Mouse (Mus musculus) CH12.LX (cell line): ENCODE measurements around the gene Kctd7. TPM values are rescaled to one million over a fixed set of nuclear protein-coding genes. Genes with fewer than 3 reads are reported as not detected.
A peak's percentile ranks its signal among the peaks of the same experiment; 100 is the strongest.

Source experiments
- DNase-seq: peaks from one replicate; pipeline ENCODE4 v3.0.0-alpha.2; 2013; ENCODE audit errors: extremely low read depth
- H3K27ac ChIP-seq: 2 replicates; pipeline ENCODE4 v1.5.1; 2012; ENCODE audit warnings: low read depth, mild to moderate bottlenecking, control low read depth, moderate library complexity; ENCODE audit not compliant: insufficient read depth
- H3K27me3 ChIP-seq: replicated peaks from 2 replicates; pipeline ENCODE3; 2012; ENCODE audit warnings: inconsistent platforms
- H3K36me3 ChIP-seq, 2 experiments: replicated peaks in 1 of 2; 2 replicates each; pipeline versions ENCODE3 to v1.6.1; 2012; ENCODE audit warnings: inconsistent platforms in 1 of 2, low read length in 1 of 2, mild to moderate bottlenecking in 1 of 2, mixed read lengths in 1 of 2, moderate library complexity in 1 of 2; ENCODE audit not compliant: control insufficient read depth in 1 of 2, insufficient read depth in 1 of 2
- H3K4me1 ChIP-seq, 2 experiments: 2 replicates each; pipeline ENCODE4 v1.6.1; 2012; ENCODE audit warnings: inconsistent platforms in 1 of 2, moderate library complexity in 1 of 2; ENCODE audit not compliant: insufficient read depth in 2 of 2, control insufficient read depth in 1 of 2
- H3K4me2 ChIP-seq: 2 replicates; pipeline ENCODE4 v1.6.1; 2012; ENCODE audit warnings: low read depth, mild to moderate bottlenecking, control low read depth; ENCODE audit not compliant: poor library complexity, insufficient read depth, severe bottlenecking
- H3K4me3 ChIP-seq, 3 experiments: fragments of 150-350 bp in 1 of 3; sonication (generic) in 1 of 3; replicated peaks in 1 of 3; 2 replicates each; pipeline versions ENCODE3 to v1.5.1; 2011 to 2012; ENCODE audit warnings: low read depth in 2 of 3, low read length in 2 of 3, mild to moderate bottlenecking in 2 of 3, moderate library complexity in 2 of 3, control low read depth in 1 of 3, improper control_type of control experiment in 1 of 3, inconsistent platforms in 1 of 3, mixed read lengths in 1 of 3; ENCODE audit not compliant: poor library complexity in 1 of 3
- H3K79me2 ChIP-seq: replicated peaks from 2 replicates; pipeline ENCODE4 v1.6.1; 2012; ENCODE audit warnings: mild to moderate bottlenecking, moderate library complexity; ENCODE audit not compliant: control insufficient read depth, poor library complexity, insufficient read depth, severe bottlenecking; ENCODE audit errors: extremely low read depth
- H3K9ac ChIP-seq: 2 replicates; pipeline ENCODE4 v1.6.1; 2012; ENCODE audit warnings: low read depth, mild to moderate bottlenecking, control low read depth, moderate library complexity; ENCODE audit not compliant: insufficient read depth
- H3K9me3 ChIP-seq: replicated peaks from 2 replicates; pipeline ENCODE3; 2012; ENCODE audit warnings: low read length, inconsistent platforms, mixed read lengths
- BHLHE40 ChIP-seq: IDR thresholded peaks from 2 replicates; pipeline ENCODE4 v1.6.1; 2011; ENCODE audit warnings: mild to moderate bottlenecking, low read depth, low read length, improper control_type of control experiment
- CHD1 ChIP-seq: IDR thresholded peaks from 2 replicates; pipeline ENCODE4 v1.6.1; 2012; ENCODE audit warnings: low read depth, low read length, improper control_type of control experiment, inconsistent platforms
- CTCF ChIP-seq, 2 experiments: IDR thresholded peaks in 1 of 2; conservative IDR thresholded peaks in 1 of 2; 2 replicates each; pipeline ENCODE4 v1.5.1; 2011 to 2012; ENCODE audit warnings: low read depth in 2 of 2, low read length in 2 of 2, improper control_type of control experiment in 1 of 2, inconsistent platforms in 1 of 2, mild to moderate bottlenecking in 1 of 2, moderate library complexity in 1 of 2
- EP300 ChIP-seq: IDR thresholded peaks from 2 replicates; pipeline ENCODE4 v1.6.1; 2011; ENCODE audit warnings: low read length, improper control_type of control experiment
- HCFC1 ChIP-seq: IDR thresholded peaks from 2 replicates; pipeline ENCODE4 v1.6.1; 2012; ENCODE audit warnings: low read depth, mild to moderate bottlenecking, inconsistent platforms, low read length, improper control_type of control experiment
- IRF4 ChIP-seq: IDR thresholded peaks from 2 replicates; pipeline ENCODE4 v1.6.1; 2014; ENCODE audit warnings: low read depth, mild to moderate bottlenecking, inconsistent platforms, low read length, improper control_type of control experiment
- JUND ChIP-seq: conservative IDR thresholded peaks from 2 replicates; pipeline ENCODE4 v1.6.1; 2011; ENCODE audit warnings: low read depth, low read length, improper control_type of control experiment
- MAFK ChIP-seq: IDR thresholded peaks from 2 replicates; pipeline ENCODE4 v1.6.1; 2011; ENCODE audit warnings: low read length, improper control_type of control experiment; ENCODE audit not compliant: insufficient replicate concordance
- MEF2A ChIP-seq: IDR thresholded peaks from 2 replicates; pipeline ENCODE4 v1.6.1; 2014; ENCODE audit warnings: low read depth, mild to moderate bottlenecking, inconsistent platforms, low read length, improper control_type of control experiment, borderline replicate concordance
- MYC ChIP-seq: IDR thresholded peaks from 2 replicates; pipeline ENCODE4 v1.6.1; 2011; ENCODE audit warnings: low read depth, mild to moderate bottlenecking, improper control_type of control experiment, low read length
- PAX5 ChIP-seq: IDR thresholded peaks from 2 replicates; pipeline ENCODE4 v1.6.1; 2012; ENCODE audit warnings: low read length, inconsistent platforms, mixed read lengths
- POLR2A ChIP-seq: IDR thresholded peaks from 2 replicates; pipeline ENCODE4 v1.6.1; 2011; ENCODE audit warnings: low read depth, mild to moderate bottlenecking, improper control_type of control experiment, low read length
- POLR2AphosphoS2 ChIP-seq: IDR thresholded peaks from 2 replicates; pipeline ENCODE4 v1.6.1; 2011; ENCODE audit warnings: low read depth, low read length, improper control_type of control experiment
- RAD21 ChIP-seq: IDR thresholded peaks from 2 replicates; pipeline ENCODE4 v1.6.1; 2011; ENCODE audit warnings: low read depth, mild to moderate bottlenecking, low read length, improper control_type of control experiment, moderate library complexity
- SIN3A ChIP-seq: IDR thresholded peaks from 2 replicates; pipeline ENCODE4 v1.6.1; 2012; ENCODE audit warnings: low read length, improper control_type of control experiment, inconsistent platforms
- SMC3 ChIP-seq: IDR thresholded peaks from 2 replicates; pipeline ENCODE4 v1.6.1; 2011; ENCODE audit warnings: low read depth, low read length, improper control_type of control experiment
- ZC3H11A ChIP-seq: IDR thresholded peaks from 2 replicates; pipeline ENCODE4 v1.6.1; 2012; ENCODE audit warnings: low read depth, mild to moderate bottlenecking, inconsistent platforms, low read length, improper control_type of control experiment
- ZNF384 ChIP-seq: IDR thresholded peaks from 2 replicates; pipeline ENCODE4 v1.6.1; 2012; ENCODE audit warnings: low read depth, low read length, improper control_type of control experiment, inconsistent platforms
- dilution Hi-C: fragments of 300-500 bp; cut with MboI; formaldehyde crosslinking; loops from 2 replicates; pipeline ENCODE4 v1.14.3; 2020; ENCODE audit warnings: low sequenced_read_pairs; ENCODE audit not compliant: extremely low pct_unique_long_range_greater_than_20kb, extremely low pct_ligation_motif_present
- in situ Hi-C: fragments of 300-500 bp; cut with MboI; formaldehyde crosslinking; loops from 3 replicates; pipeline ENCODE4 v1.14.3; 2019; ENCODE audit warnings: low sequenced_read_pairs, low pct_ligation_motif_present, low pct_unique_long_range_greater_than_20kb, mixed read lengths
- polyA plus RNA-seq: library from polyadenylated mRNA; unstranded; fragments of >175 nt; gene quantifications from 2 replicates; pipeline ENCODE4 v1.2.1, GENCODE M21; 2012; ENCODE audit warnings: low read depth; ENCODE audit not compliant: insufficient read length
- total RNA-seq, 2 experiments: library from RNA; depleted of rRNA; stranded (reverse); fragments of 300-350 nt in 1 of 2; fragments of >200 nt in 1 of 2; gene quantifications; 2 replicates each; pipeline ENCODE4 v1.2.3; 2012 to 2014

Kctd7 gene
- total and polyA plus RNA-seq, 3 experiments = 2.8 to 4.3 (median 3.3) TPM

- Histone ChIP-seq H3K36me3 (peaks cover 12 to 43% of the 10 kb centered on the region in 2 experiments), H3K79me2 (no peaks in the 10 kb centered on the region), H3K4me2 (no peak overlapping the region; the same call in 1 of the 2 replicates), H3K4me3 (no peak overlapping the region), H3K9ac (no peak overlapping the region), H3K27ac (no peak overlapping the region), H3K9me3 (no peaks in the 10 kb centered on the region), H3K4me1 (peaks cover 0 to 12% of the 10 kb centered on the region in 2 experiments; a peak in 2 of 4 replicates)
- peak; percentile 77 for DNase-seq
- TF ChIP-seq PAX5 = no peak
- TF ChIP-seq EP300 = no peak
- TF ChIP-seq MEF2A = peak; percentile 22; the same call in 1 of the 2 replicates
- TF ChIP-seq RAD21 = peak; percentile 95
- TF ChIP-seq CHD1 = no peak
- no peak for TF ChIP-seq HCFC1
- TF ChIP-seq SIN3A = 0 out of 2 replicates have a peak, but pooled peaks have one; percentile 42
- no peak for TF ChIP-seq IRF4
- peak; percentile 82 for TF ChIP-seq ZC3H11A
- TF ChIP-seq JUND = peak; percentile 40; the same call in 1 of the 2 replicates
- peak; percentile 88 to 96 for TF ChIP-seq CTCF (conservative IDR thresholded peaks at IDR 0.05 in 1 of 2, IDR thresholded peaks at IDR 0.05 in 1 of 2; ENCODE audit: low read depth in 2 of 2, low read length in 2 of 2)
- peak; percentile 97 for TF ChIP-seq SMC3
- peak; percentile 75; the same call in 1 of the 2 replicates for TF ChIP-seq MYC
- TF ChIP-seq, all 38 proteins: peak for 8
- dilution Hi-C loops (no loop called here), in situ Hi-C loops (loop anchor here (5.0 kb wide), 1 partner anchor 92 kb away; no protein-coding TSS in a partner anchor)
- H3K27me3 ChIP-seq = no peaks in the 10 kb centered on the region
Measured at GRCm38 (mm10) chr5:130139393-130139792, 5.3 kb upstream of the Kctd7 start.

- Histone ChIP-seq H3K9me3 (no peaks in the 10 kb centered on the region), H3K4me2 (no peak overlapping the region), H3K4me3 (no peak overlapping the region), H3K9ac (no peak overlapping the region), H3K79me2 (no peaks in the 10 kb centered on the region), H3K4me1 (peaks cover 6 to 22% of the 10 kb centered on the region in 2 experiments), H3K27ac (no peak overlapping the region), H3K36me3 (peaks cover 4 to 29% of the 10 kb centered on the region in 2 experiments), H3K27me3 (no peaks in the 10 kb centered on the region)
- dilution Hi-C loops = no loop called here
- in situ Hi-C loops = no loop called here
- TF ChIP-seq IRF4 (peak; percentile 8; the same call in 1 of the 2 replicates), MYC (no peak), BHLHE40 (no peak), MAFK (peak; percentile 32; the same call in 1 of the 2 replicates), ZNF384 (no peak), ZC3H11A (no peak), CTCF (conservative IDR thresholded peaks at IDR 0.05 in 1 of 2, IDR thresholded peaks at IDR 0.05 in 1 of 2; ENCODE audit: low read depth in 2 of 2, low read length in 2 of 2) (no peak), POLR2AphosphoS2 (no peak), POLR2A (no peak)
- no peak for DNase-seq
Measured at GRCm38 (mm10) chr5:130141138-130141537, 3.5 kb upstream of the Kctd7 start.
